Mouse (Mus musculus) urinary bladder, postnatal 36 days (tissue): Measurements from ENCODE around the gene Kank1.

ENCODE experiments used
- DNase-seq, 2 experiments: peaks; one replicate each; pipeline ENCODE4 v3.0.0; 2022; ENCODE audit warnings: low spot score in 2 of 2, mixed read lengths in 1 of 2

Kank1 gene

GRCm38 (mm10) chr19:25253198-25253597 lies 16.4 kb downstream of the Kank1 start:
- no peak for DNase-seq

DNA sequence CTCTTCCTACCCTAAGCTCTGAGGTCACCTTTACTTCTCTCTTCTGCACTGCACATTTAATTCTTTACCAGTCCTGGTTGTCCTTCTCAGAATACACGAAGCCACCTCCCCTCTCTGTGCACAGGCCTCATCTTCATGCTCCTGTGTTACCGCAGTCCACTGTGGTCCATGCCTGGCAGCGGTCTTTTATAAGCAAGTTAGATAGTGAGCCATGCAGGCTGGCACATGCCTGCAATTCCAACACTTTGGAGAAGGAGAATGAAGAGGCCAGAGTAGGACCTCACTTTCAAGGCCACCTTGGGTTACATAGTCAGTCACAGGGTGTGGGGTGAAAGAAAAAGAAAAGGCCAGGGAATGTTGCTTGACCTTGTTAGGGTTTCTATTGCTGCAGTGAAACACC lies 16.9 kb downstream of the Kank1 start:
- DNase-seq: no peak

GRCm38 (mm10) chr19:25258321-25258720 lies 21.5 kb downstream of the Kank1 start:
- DNase-seq: no peak

GRCm38 (mm10) chr19:25266181-25266580 lies 29.4 kb downstream of the Kank1 start:
- no peak for DNase-seq

DNA sequence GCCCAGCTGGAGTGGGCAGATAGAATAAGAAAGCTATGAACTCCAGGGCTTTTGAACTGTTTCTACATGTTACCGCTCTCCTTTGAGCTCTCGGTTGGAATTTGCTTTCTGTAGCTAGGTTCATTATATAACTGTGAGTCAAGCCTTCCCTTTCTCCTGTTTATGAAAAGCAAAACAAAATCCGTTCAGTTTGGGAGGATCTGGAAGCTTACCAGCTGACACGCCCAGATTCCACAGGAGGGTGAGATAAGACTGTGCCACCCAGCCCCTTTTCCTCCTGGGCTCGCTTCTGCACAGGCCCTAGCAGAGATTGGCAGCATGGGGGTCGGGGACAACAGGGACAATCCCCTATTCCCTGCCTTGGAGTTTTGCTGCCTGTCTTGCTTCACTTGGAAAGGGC lies 30.5 kb downstream of the Kank1 start:
- peak; percentile 20 to 56 for DNase-seq

DNA sequence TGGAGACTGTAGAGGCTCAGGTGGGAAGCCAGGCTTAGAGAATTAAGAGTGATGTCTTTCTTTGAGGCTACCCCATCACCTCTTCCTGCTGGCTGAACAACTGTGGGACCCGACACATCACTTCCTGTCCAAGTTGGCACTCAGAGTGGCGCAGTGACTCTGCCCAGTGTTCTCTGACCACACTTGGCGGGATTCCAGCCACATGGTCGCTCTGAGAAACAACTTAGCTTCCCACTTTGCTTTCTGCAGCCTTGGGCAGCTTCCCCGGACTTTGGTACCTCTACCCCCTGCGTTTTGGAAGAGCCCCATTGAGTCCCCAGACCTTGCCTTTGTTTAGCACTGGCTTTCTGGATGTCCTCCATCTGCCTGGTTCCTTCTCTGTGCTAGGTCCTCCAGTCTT lies 31.8 kb downstream of the Kank1 start:
- DNase-seq: peak in 1 of 2 experiments; percentile 56

- no peak for DNase-seq
Observed at GRCm38 (mm10) chr19:25271591-25271990, 34.8 kb downstream of the Kank1 start.

GRCm38 (mm10) chr19:25273179-25273578 lies 36.4 kb downstream of the Kank1 start:
- no peak for DNase-seq

GRCm38 (mm10) chr19:25276600-25277395 lies 40.0 kb downstream of the Kank1 start:
- no peak for DNase-seq

- no peak for DNase-seq
Observed at GRCm38 (mm10) chr19:25277761-25278160, 41.0 kb downstream of the Kank1 start.

GRCm38 (mm10) chr19:25279603-25280002 lies 42.8 kb downstream of the Kank1 start:
- no peak for DNase-seq

GRCm38 (mm10) chr19:25283665-25284064 lies 46.9 kb downstream of the Kank1 start:
- DNase-seq: no peak

- no peak for DNase-seq
Observed at GRCm38 (mm10) chr19:25285756-25286538, 49.2 kb downstream of the Kank1 start.

DNA sequence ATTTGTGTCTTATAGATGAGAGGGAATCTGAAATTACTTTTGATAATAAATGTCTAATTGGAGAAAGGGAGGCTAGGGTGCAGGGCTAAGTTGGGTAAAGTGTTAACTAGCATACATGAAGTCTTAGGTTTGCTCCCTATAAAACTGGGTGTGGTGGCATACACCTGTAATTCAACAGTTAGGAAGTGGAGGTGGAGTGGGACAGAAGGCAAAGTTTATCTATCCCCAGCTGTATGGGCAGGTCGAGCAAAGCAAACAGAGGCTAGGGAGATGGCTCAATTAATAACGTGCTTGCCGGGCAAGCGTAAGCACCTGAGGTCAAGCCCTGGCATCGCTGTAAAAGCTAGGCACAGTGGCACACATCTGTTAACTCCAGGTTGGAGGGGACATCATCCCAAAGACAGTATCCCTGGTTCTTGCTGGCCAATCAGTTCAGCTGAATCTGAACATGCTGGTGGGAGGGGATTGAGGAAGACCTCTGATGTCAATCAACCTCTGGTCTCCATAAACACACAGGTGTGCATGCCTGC lies 54.3 kb downstream of the Kank1 start:
- no peak for DNase-seq

GRCm38 (mm10) chr19:25295207-25295606 lies 58.4 kb downstream of the Kank1 start:
- DNase-seq: no peak

- no peak for DNase-seq
Observed at GRCm38 (mm10) chr19:25297269-25297668, 60.5 kb downstream of the Kank1 start.

GRCm38 (mm10) chr19:25299852-25300670 lies 63.3 kb downstream of the Kank1 start:
- DNase-seq: no peak

DNA sequence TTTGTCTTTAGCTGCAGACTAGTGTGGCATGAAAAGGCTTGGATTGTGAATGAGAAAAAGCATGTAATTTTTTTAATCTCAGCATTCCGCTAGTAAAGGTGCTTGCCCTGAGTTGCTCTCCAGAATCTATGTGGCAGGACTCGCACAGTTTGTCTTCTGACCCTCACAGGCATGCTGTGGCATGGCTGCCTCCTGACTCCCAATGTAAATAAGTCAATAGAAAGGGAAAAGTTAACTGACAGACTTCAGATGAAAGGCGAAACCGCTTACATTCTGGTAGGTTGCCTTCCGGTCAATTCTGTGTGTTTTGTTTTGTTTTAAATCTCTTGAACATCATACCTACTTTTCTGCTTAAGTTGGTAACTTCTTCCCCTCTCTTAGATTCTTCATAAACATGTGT lies 64.4 kb downstream of the Kank1 start:
- DNase-seq: no peak

DNA sequence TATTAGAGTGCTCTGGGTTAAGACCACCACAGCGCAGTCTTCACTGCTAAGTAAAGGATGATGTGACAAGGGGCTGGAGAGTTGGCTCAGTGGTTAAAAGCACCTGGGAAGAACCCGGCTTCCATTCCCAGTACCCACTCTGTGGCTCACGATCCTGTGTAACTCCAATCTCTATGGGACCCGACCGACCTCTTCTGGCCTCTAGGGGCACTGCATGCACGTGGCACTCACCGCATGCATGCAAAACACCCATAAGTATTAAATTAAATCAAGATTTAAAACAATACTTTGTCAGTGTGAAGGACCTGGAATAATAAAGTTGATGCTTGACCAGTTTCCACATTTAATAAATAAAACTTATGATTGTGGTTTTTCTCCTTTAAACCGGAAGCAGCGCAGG lies 69.5 kb downstream of the Kank1 start:
- DNase-seq: no peak

DNA sequence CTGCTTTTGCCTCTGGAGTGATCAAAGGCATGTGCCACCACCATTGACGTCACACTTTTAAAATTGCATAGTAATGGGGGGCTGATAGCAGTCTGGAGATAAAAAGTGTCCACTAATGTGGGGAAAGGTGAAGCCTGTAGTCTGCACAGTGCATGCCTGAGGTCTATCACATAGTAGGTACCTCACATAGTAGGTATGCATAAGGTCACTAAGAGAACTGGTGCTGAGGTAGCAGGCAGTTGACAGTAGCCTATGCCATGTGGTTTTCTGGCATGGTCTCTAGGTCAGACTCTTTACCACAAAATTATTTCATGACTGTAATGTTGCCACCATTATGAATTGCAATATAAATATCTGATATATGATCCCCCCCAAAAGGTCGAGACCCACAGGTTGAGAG lies 71.4 kb downstream of the Kank1 start:
- DNase-seq: no peak

DNA sequence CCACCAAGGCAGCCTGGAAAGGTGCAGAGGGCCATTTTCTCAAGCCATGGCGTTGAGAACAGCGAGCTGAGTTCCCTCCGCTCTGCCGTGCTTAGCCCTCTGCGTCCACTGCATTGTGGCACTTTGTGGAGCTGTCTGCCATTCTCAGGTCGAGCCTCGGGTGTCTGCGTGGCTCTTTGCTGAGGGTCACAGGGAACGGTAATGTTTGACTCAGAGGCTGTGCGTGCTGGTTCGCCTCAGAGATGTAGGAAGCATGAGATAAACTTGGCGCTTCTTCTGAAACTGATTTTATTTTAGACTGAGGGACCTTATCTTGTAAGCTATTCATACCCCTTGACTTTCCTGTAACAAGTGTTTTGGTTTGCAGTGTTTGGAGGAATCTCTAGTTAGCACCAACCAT lies 72.0 kb downstream of the Kank1 start:
- no peak for DNase-seq

DNA sequence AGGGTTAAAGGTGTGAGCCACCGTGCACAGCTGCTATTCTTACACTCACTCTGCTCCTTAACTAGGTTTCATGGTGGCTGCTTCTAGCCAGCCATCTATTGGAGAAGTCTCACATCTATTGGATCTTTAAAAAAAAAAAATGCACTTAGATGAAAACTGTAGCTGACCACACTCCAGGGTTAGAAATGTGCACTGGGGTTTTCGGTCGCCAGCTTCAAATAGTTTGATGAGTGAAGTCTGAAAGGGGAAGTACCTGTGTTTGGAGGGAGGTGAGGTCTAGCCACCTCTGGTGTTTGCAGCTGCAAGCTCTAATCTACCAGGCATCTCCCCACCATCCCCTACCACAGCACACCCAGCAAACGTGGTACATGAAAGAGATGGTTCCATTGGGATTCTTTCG lies 74.2 kb downstream of the Kank1 start:
- DNase-seq: no peak
